8 mouse cellular contexts compared by ENCODE assay signal in genomic region chr12:30584863-30585262, GRCm38 (mm10). TPM values are rescaled to one million over a fixed set of nuclear protein-coding genes. Genes with fewer than 3 reads are reported as not detected.
DNase-seq lines count a peak whose midpoint lies in the region; ATAC-seq and TF ChIP-seq lines count a peak whose summit lies in the region.

No protein-coding gene starts in this region.

- no peaks in the 10 kb centered on the region for H3K9me3 ChIP-seq in heart, embryonic 12.5 days (replicated peaks)
- H3K9me3 ChIP-seq in heart, postnatal 0 days (replicated peaks; ENCODE audit: control insufficient read depth, low read length), result no peaks in the 10 kb centered on the region
- H3K9me3 ChIP-seq in megakaryocyte, embryonic 14.5 days, result no peaks in the 10 kb centered on the region

- H3K4me2 ChIP-seq in heart, embryonic 12.5 days, result peak overlapping the region; percentile 86
- H3K4me2 ChIP-seq in heart, postnatal 0 days (ENCODE audit: low read depth, low read length), result peak overlapping the region; percentile 78

- H3K4me3 ChIP-seq in heart, embryonic 12.5 days, result peak overlapping the region; percentile 66
- peak overlapping the region; percentile 60 for H3K4me3 ChIP-seq in heart, postnatal 0 days (ENCODE audit: low read depth, low read length)
- H3K4me3 ChIP-seq in megakaryocyte, embryonic 14.5 days (replicated peaks), result peak overlapping the region; percentile 97

- peaks cover 10% of the 10 kb centered on the region for H3K4me1 ChIP-seq in heart, embryonic 12.5 days (replicated peaks)
- H3K4me1 ChIP-seq in heart, postnatal 0 days (ENCODE audit: control insufficient read depth, insufficient read depth), result peaks cover 15% of the 10 kb centered on the region
- peaks cover 21% of the 10 kb centered on the region for H3K4me1 ChIP-seq in megakaryocyte, embryonic 14.5 days

- TF ChIP-seq EP300 in heart, postnatal 0 days (IDR thresholded peaks at IDR 0.05; ENCODE audit: low read depth), result no peak

- in situ Hi-C loops in Patski (cut with MboI; ENCODE audit: low pct_unique_long_range_greater_than_20kb), result loop anchor here (5.0 to 10.0 kb wide), 2 partner anchors 388 to 530 kb away; no protein-coding TSS in a partner anchor

- H3K36me3 ChIP-seq in heart, embryonic 12.5 days, result peaks cover 27% of the 10 kb centered on the region
- peaks cover 26% of the 10 kb centered on the region for H3K36me3 ChIP-seq in heart, postnatal 0 days (replicated peaks; ENCODE audit: control insufficient read depth, insufficient read depth, low read length)
- peaks cover 33% of the 10 kb centered on the region for H3K36me3 ChIP-seq in megakaryocyte, embryonic 14.5 days (replicated peaks; ENCODE audit: low read length)

- POLR2A ChIA-PET in Patski (lab: Charles Lee), result interaction anchor here (0.7 kb wide), 2 partner anchors 26 to 302 kb away, joined by 3 to 4 read pairs; no protein-coding TSS in a partner anchor

- CTCF ChIA-PET in Patski (lab: Charles Lee), result interaction anchor here (0.8 kb wide), 1 partner anchor 678 kb away, joined by 3 read pairs; no protein-coding TSS in a partner anchor

- H3K27ac ChIP-seq in heart, embryonic 12.5 days (ENCODE audit: poor library complexity, severe bottlenecking), result peak overlapping the region; percentile 65; the same call in 1 of the 2 replicates
- peak overlapping the region; percentile 81 for H3K27ac ChIP-seq in heart, postnatal 0 days (ENCODE audit: low read depth)

- TF ChIP-seq CTCF in Patski (IDR thresholded peaks at IDR 0.05), result no peak
- TF ChIP-seq CTCF in heart, postnatal 0 days (IDR thresholded peaks at IDR 0.05; ENCODE audit: low read depth), result no peak

- 8% methylated on average over 6 of the region's 6 CpGs for WGBS in heart, embryonic 12.5 days
- WGBS in heart, postnatal 0 days, result 3% methylated on average over 6 of the region's 6 CpGs

- DNase-seq in heart, adult 9 months (ENCODE audit: low spot score in 2 of 2), result no peak
- no peak for DNase-seq in Patski (ENCODE audit: low read depth, low spot score)
- no peak for DNase-seq in heart, postnatal 0 days (ENCODE audit: low spot score)
- DNase-seq in natural killer cell, adult 2 months (ENCODE audit: low spot score in 2 of 2), result no peak
- no peak for DNase-seq in ovary, adult 18-20 months (ENCODE audit: low spot score)
- DNase-seq in cerebellum, adult 18-20 months, result no peak

- H3K27me3 ChIP-seq in heart, embryonic 12.5 days (replicated peaks), result 0 out of 2 replicates have a peak, but pooled peaks cover 2% of the 10 kb centered on the region
- H3K27me3 ChIP-seq in Patski, result no peaks in the 10 kb centered on the region
- H3K27me3 ChIP-seq in heart, postnatal 0 days (ENCODE audit: control insufficient read depth, insufficient read depth, low read length), result no peaks in the 10 kb centered on the region
- peaks cover 3% of the 10 kb centered on the region for H3K27me3 ChIP-seq in megakaryocyte, embryonic 14.5 days (replicated peaks)

- no peak for ATAC-seq in heart, embryonic 12.5 days (ENCODE audit: insufficient number of reproducible peaks, low FRiP score)
- ATAC-seq in Patski, result peak; percentile 25
- ATAC-seq in heart, postnatal 0 days (ENCODE audit: insufficient read depth, low read depth), result peak; percentile 16; the same call in 1 of the 2 replicates

- peak overlapping the region; percentile 83 for H3K9ac ChIP-seq in heart, embryonic 12.5 days
- peak overlapping the region; percentile 67 for H3K9ac ChIP-seq in heart, postnatal 0 days (replicated peaks; ENCODE audit: low read depth, low read length)

RNA-seq across cellular contexts. Expression of gene Tmem18, which starts 0.6 kb away (rescaled TPM):
- 14.8 and 15.4 TPM in 2 replicates for polyA plus RNA-seq in heart, embryonic 12.5 days (2016; fragmentation: Nextera tagmentation; extraction: Ambion mirVana)
- 14.0 TPM for polyA plus RNA-seq in Patski (2021)
- total RNA-seq in heart, postnatal 0 days (2014; rRNA removed; ENCODE audit: low replicate concordance), result 10.7 and 12.0 TPM in 2 replicates
- 10.3 and 10.8 TPM in 2 replicates for polyA plus RNA-seq in heart, postnatal 0 days (2015; fragmentation: Nextera tagmentation; extraction: Ambion mirVana)
- 1.6 TPM in 1 of 2 replicates, not detected in the other for polyA plus RNA-seq in megakaryocyte, embryonic 14.5 days (2012; ENCODE audit: insufficient read depth, low replicate concordance)
